Mouse (Mus musculus): ENCODE data around the gene Rbm20.
A peak's percentile ranks its signal among the peaks of the same experiment; 100 is the strongest.

Rbm20 gene

GRCm38 (mm10) chr19:53670625-53671141 is 6.4 kb upstream of the Rbm20 start:
- DNase-seq (ENCODE audit: low spot score in 2 of 2), result no peak

- no peak for DNase-seq (ENCODE audit: low spot score in 2 of 2)
Observed at GRCm38 (mm10) chr19:53671432-53671831, 5.7 kb upstream of the Rbm20 start.

DNA sequence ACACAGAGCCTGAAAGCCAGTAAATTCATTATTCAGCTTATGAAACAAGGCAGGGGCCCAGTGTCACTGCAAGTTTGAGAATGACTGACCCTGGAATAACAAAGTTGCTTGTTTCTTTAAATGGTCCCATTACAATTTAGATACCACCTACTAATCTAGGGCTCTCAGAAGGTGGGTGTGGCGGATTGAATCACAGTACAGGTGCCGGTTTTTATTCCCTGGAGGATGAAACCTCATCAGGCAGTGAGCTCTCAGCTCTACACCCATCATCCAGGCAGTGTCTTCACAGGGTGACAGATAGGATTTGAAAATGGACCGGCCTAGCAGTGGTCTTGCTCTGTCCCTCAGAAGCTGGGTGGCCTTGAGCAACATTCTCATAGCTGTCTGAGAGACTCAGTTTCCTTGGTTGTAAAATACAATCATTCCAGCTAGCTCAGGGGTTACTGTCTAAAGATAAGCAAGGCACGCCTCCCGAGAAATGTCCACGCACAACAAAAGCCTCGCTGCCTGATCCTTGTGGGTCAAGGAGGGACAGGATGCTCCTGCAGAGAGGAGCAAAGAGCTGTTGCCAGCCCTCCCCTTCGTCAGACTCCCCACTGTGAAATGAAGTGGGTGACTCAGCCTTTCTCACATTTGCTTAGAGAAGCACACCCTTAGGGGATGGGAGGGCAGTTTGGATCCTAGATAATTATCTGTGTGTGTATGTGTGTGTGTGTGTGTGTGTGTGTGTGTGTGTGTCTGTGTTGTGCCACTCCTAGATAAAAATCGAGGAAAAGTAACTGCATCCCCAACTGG is 2.8 kb upstream of the Rbm20 start:
- DNase-seq (ENCODE audit: low spot score in 2 of 2), result no peak

GRCm38 (mm10) chr19:53676228-53676627 is 878 bp upstream of the Rbm20 start:
- no peak for DNase-seq (ENCODE audit: low spot score in 2 of 2)

GRCm38 (mm10) chr19:53679194-53679593 is 2.1 kb downstream of the Rbm20 start:
- no peak for DNase-seq (ENCODE audit: low spot score in 2 of 2)

- DNase-seq (ENCODE audit: low spot score in 2 of 2), result no peak
Observed at GRCm38 (mm10) chr19:53679981-53680380, 2.9 kb downstream of the Rbm20 start.

GRCm38 (mm10) chr19:53682427-53682826 is 5.3 kb downstream of the Rbm20 start:
- DNase-seq (ENCODE audit: low spot score in 2 of 2), result no peak

- no peak for DNase-seq (ENCODE audit: low spot score in 2 of 2)
Observed at GRCm38 (mm10) chr19:53687592-53687991, 10.5 kb downstream of the Rbm20 start.

- no peak for DNase-seq (ENCODE audit: low spot score in 2 of 2)
Observed at GRCm38 (mm10) chr19:53690816-53691215, 13.7 kb downstream of the Rbm20 start.

GRCm38 (mm10) chr19:53694020-53694419 is 16.9 kb downstream of the Rbm20 start:
- no peak for DNase-seq (ENCODE audit: low spot score in 2 of 2)

GRCm38 (mm10) chr19:53696079-53696478 is 19.0 kb downstream of the Rbm20 start:
- no peak for DNase-seq (ENCODE audit: low spot score in 2 of 2)

GRCm38 (mm10) chr19:53696655-53697054 is 19.5 kb downstream of the Rbm20 start:
- no peak for DNase-seq (ENCODE audit: low spot score in 2 of 2)

DNA sequence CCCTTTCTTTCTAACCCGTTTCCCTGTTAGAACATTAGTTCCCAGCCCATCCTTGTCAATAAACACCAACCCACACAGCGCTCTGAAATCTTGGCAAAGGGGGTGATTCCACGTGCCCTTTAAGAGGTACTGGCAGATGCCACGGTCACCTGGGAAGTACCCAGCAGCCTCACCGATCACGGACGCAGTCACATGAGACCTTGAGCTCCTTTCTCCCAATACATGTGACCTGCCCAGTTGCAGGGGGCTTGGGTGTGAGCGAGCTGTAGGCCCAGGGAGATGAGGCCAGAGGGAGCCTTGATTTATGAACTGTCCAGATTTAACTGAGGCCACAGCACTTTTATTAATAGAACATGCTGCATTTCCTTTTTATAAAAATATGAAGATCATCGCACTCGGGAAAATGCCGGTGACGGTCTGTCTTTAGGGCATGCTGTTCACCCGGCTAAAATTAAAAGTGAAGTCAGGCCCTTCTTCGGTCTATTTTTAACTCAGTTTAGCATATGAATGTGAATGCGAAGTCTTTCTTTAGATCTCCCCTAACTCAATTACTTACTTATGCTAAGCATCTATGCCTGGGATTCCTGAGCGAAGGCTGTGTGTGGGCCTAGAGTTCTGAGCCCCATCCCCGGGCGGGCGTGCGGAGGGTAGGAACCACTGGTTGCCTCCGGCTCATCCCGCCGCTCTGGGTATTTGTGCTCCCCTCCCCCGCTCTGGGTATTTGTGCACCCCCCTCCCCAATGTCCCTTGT is 20.4 kb downstream of the Rbm20 start:
- no peak for DNase-seq (ENCODE audit: low spot score in 2 of 2)

DNA sequence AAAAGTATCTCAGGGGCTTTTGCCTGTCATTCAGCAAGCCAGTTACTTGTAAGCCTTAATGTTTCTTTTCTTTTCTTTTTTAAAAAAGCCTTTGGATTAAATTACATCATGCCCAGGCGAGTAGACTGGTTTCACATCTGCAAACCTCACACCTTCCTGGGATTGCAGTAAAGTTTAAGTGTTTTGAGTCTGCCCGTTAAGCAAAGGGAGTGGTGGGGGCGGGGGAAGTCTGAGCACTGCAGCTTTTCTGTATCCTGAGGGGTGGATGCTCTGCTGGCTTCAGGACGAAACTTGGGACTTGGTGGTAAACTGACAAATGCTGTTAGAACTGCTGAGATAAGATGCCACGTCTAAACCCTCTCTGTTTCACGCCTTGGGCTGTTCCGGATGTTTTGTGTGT is 22.6 kb downstream of the Rbm20 start:
- no peak for DNase-seq (ENCODE audit: low spot score in 2 of 2)

- DNase-seq (ENCODE audit: low spot score in 2 of 2), result no peak
Observed at GRCm38 (mm10) chr19:53701434-53701833, 24.3 kb downstream of the Rbm20 start.

DNA sequence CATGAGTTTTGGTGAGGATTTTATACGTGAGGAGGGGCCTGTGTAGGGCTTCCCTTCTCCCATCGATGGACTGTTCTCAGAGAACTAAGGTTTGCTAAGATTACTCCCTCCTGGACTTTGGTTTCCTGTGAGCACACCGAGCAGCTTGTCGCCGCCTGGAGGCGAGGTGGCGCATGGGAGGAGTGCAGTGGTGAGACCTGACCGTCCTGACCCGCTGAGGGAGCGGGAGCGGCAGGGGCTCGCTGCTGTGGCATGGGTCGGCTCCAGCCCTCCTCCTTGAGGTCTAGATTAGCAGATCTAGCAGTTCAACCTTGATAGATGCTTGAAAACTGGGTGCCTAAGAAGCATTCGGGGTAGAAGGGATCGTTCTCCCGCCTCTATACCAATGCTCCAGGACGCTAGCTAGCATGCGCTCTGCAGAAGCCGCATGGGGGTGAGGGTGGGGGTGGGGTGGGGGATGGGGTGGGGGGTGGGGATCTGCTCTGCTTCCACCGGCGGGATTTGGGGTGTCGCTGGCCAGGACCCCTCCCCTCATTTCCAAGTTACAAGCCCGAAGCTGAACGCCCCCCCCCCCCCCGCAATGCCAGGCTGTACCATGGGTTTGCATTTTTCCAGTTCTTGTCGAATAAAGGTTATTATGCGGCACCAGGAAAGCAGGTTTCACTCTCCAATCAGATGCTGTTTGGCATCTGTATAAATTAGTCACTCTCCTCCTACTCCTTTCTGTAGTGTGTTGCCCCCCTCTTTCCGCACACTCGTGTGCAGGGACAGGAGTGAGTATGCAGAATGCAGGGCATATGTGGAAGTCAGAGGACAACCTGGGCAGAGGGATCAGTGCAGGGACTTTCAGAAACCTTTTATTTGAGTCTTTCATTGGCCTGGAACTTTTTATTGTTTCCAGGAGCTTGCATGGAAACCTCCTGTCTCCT is 28.1 kb downstream of the Rbm20 start:
- peak in 1 of 2 experiments; percentile 65 for DNase-seq (ENCODE audit: low spot score in 2 of 2)

GRCm38 (mm10) chr19:53708401-53708800 is 31.3 kb downstream of the Rbm20 start:
- DNase-seq (ENCODE audit: low spot score in 2 of 2), result no peak

- no peak for DNase-seq (ENCODE audit: low spot score in 2 of 2)
Observed at GRCm38 (mm10) chr19:53710861-53711260, 33.8 kb downstream of the Rbm20 start.

GRCm38 (mm10) chr19:53711261-53711890 is 34.3 kb downstream of the Rbm20 start:
- no peak for DNase-seq (ENCODE audit: low spot score in 2 of 2)

- DNase-seq (ENCODE audit: low spot score in 2 of 2), result no peak
Observed at GRCm38 (mm10) chr19:53712297-53713025, 35.4 kb downstream of the Rbm20 start.

DNA sequence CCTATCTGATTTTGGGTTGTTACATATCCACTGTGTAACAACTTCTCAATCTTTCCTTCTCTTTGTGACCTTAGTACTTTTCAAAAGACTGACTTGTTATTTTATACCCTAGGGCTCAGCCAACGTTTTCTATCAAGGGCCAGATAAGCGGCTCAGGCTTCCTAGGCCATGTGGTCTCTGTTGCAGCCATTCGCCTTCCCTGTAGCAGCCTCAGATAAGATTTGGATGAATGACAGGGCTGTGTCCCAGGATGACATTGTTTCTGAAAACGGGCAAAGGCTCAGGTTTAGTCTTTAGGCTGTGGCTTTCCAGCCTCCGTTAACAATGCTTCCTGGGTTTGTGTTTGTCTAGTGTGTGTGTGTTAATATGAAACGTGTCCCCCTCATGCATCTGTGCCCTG is 36.3 kb downstream of the Rbm20 start:
- DNase-seq (ENCODE audit: low spot score in 2 of 2), result no peak
